ENCODE assay signal across 9 mouse cellular contexts in the genomic region with DNA sequence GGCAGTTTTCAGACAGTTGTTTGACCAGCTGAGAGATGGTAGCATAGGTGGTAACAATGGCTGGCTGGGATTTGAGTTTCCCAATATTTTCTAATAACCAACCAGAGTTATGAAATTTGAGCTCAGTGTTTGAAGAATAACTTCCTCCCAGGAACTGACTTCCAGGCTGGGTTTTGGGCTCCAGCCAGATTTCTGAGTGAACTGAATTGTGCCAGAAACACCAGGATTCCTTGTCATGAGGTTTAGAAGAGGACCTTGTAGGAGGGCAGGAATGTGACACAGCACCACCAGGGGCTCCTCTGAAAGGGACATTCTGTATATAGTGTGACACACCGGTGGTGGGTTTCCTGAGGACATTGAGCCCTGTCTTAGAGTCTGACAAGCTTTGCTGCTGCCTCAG. TPM values are rescaled to one million over a fixed set of nuclear protein-coding genes. Genes with fewer than 3 reads are reported as not detected.
DNase-seq lines count a peak whose midpoint lies in the region; ATAC-seq and TF ChIP-seq lines count a peak whose summit lies in the region.
"Had no signal": no experiment of that assay in that cellular context is flagged by ENCODE, and none has a peak within 500 bp of the region (broad histone marks: within the 10 kb centered on the region; RNA-seq: fewer than 3 reads in every experiment).

No protein-coding gene starts in this region.

- no peak overlapping the region for H3K4me3 ChIP-seq in gastrocnemius, adult 2 months
- no peak overlapping the region for H3K4me3 ChIP-seq in midbrain, postnatal 0 days (ENCODE audit: low read depth, low read length)
- H3K4me3 ChIP-seq: neural tube, embryonic 13.5 days had no signal

- H3K27ac ChIP-seq in gastrocnemius, adult 2 months: no peak overlapping the region
- H3K27ac ChIP-seq in midbrain, postnatal 0 days (ENCODE audit: low read depth, low read length): no peak overlapping the region
- H3K27ac ChIP-seq: neural tube, embryonic 13.5 days had no signal

- no peak for ATAC-seq in midbrain, postnatal 0 days (ENCODE audit: low FRiP score)

- H3K4me1 ChIP-seq in midbrain, postnatal 0 days (ENCODE audit: insufficient read depth, low read length): no peaks in the 10 kb centered on the region
- H3K4me1 ChIP-seq: neural tube, embryonic 13.5 days had no signal

- H3K36me3 ChIP-seq in midbrain, postnatal 0 days (ENCODE audit: insufficient read depth, low read length): no peaks in the 10 kb centered on the region
- H3K36me3 ChIP-seq: neural tube, embryonic 13.5 days had no signal

- H3K27me3 ChIP-seq in midbrain, postnatal 0 days (ENCODE audit: insufficient read depth, low read length): no peaks in the 10 kb centered on the region
- H3K27me3 ChIP-seq: neural tube, embryonic 13.5 days had no signal

- intact Hi-C loops in gastrocnemius, adult 2 months (cut with DNase I): no loop called here

- peak; percentile 33 for DNase-seq in gastrocnemius, postnatal 10 days
- DNase-seq in gastrocnemius, adult 2 months: no peak
- peak; percentile 34 for DNase-seq in urinary bladder, postnatal 14 days (ENCODE audit: low spot score)
- DNase-seq in urinary bladder, adult 2 months (ENCODE audit: low spot score): no peak
- peak; percentile 65 to 76 for DNase-seq in kidney, postnatal 36 days
- DNase-seq in embryo, embryonic 10.5 days (ENCODE audit: low spot score): no peak
- DNase-seq in left cerebral cortex, adult 18-20 months (ENCODE audit: low spot score in 2 of 2): no peak
- no peak for DNase-seq in midbrain, postnatal 0 days (ENCODE audit: low spot score)

- H3K4me2 ChIP-seq in midbrain, postnatal 0 days (ENCODE audit: low read depth, low read length, poor library complexity, severe bottlenecking): no peak overlapping the region
- H3K4me2 ChIP-seq: neural tube, embryonic 13.5 days had no signal

- 64% methylated on average over 1 of the region's 1 CpGs for WGBS in midbrain, postnatal 0 days

- no peaks in the 10 kb centered on the region for H3K9me3 ChIP-seq in midbrain, postnatal 0 days (ENCODE audit: low read length)
- H3K9me3 ChIP-seq: neural tube, embryonic 13.5 days had no signal

- H3K9ac ChIP-seq in midbrain, postnatal 0 days (replicated peaks; ENCODE audit: low read length, poor library complexity, severe bottlenecking): no peak overlapping the region
- H3K9ac ChIP-seq: neural tube, embryonic 13.5 days had no signal

- no peak for TF ChIP-seq CTCF in gastrocnemius, adult 2 months (IDR thresholded peaks at IDR 0.05)
- TF ChIP-seq CTCF in midbrain, postnatal 0 days (IDR thresholded peaks at IDR 0.05): no peak

RNA-seq across cellular contexts. Expression of gene Il1r1, which starts 36.9 kb away (rescaled TPM):
- total RNA-seq in gastrocnemius, postnatal 10 days (2021): 1 to 10 TPM; 5.5 to 5.7 TPM
- total RNA-seq in gastrocnemius, adult 2 months (2021): 1 to 10 TPM; 3.0 to 3.4 TPM
- 13.1 and 14.3 TPM in 2 replicates for polyA plus RNA-seq in urinary bladder, adult 2 months (2012; rRNA removed)
- total RNA-seq in left cerebral cortex, adult 18-20 months (2021): 1 to 10 TPM; 2.0 to 2.8 TPM
- 0.71 and 1.0 TPM in 2 replicates for total RNA-seq in midbrain, postnatal 0 days (2014; rRNA removed)
- polyA plus RNA-seq in midbrain, postnatal 0 days (2015; fragmentation: Nextera tagmentation; extraction: Ambion mirVana): 0.49 and 0.63 TPM in 2 replicates

Comparison
In these comparisons a context has a peak if more than half of its experiments do, and no peak if none do; other contexts are left out.
1. DNase-seq: peak in gastrocnemius, postnatal 10 days (single experiment), urinary bladder, postnatal 14 days (single experiment) and kidney, postnatal 36 days (2 of 2); none in gastrocnemius, adult 2 months (single experiment), urinary bladder, adult 2 months (single experiment), embryo, embryonic 10.5 days (single experiment), left cerebral cortex, adult 18-20 months (0 of 2) and midbrain, postnatal 0 days (single experiment).